Comparison of ENCODE assay signal across 7 mouse cellular contexts in genomic region chr4:142880323-142880759, GRCm38 (mm10).
DNase-seq lines count a peak whose midpoint lies in the region; ATAC-seq lines count a peak whose summit lies in the region.

No protein-coding gene starts in this region.

- no peak overlapping the region for H3K27ac ChIP-seq in kidney, embryonic 14.5 days (ENCODE audit: low read depth, low read length)
- H3K27ac ChIP-seq in limb, embryonic 10.5 days: no peak overlapping the region
- no peak overlapping the region for H3K27ac ChIP-seq in midbrain, embryonic 16.5 days (ENCODE audit: low read length)

- no peaks in the 10 kb centered on the region for H3K4me1 ChIP-seq in kidney, embryonic 14.5 days (ENCODE audit: control insufficient read depth, insufficient read depth, low read length)
- H3K4me1 ChIP-seq in limb, embryonic 10.5 days: peaks cover 6% of the 10 kb centered on the region; the same call in 1 of the 2 replicates
- peaks cover 6% of the 10 kb centered on the region for H3K4me1 ChIP-seq in midbrain, embryonic 16.5 days (ENCODE audit: control insufficient read depth, insufficient read depth, low read length)

- peak; percentile 35; the same call in 1 of the 2 replicates for ATAC-seq in granulocyte monocyte progenitor cell, adult 5-6 weeks (replicated peaks; ENCODE audit: poor library complexity, severe bottlenecking)
- ATAC-seq in kidney, embryonic 14.5 days (ENCODE audit: low FRiP score, low TSS enrichment): peak; percentile 82
- ATAC-seq in midbrain, embryonic 16.5 days: peak; percentile 64; the same call in 1 of the 2 replicates

- H3K4me2 ChIP-seq in kidney, embryonic 14.5 days (replicated peaks; ENCODE audit: low read depth, low read length): no peak overlapping the region
- H3K4me2 ChIP-seq in midbrain, embryonic 16.5 days (ENCODE audit: low read length): no peak overlapping the region

- no peak overlapping the region for H3K4me3 ChIP-seq in kidney, embryonic 14.5 days (ENCODE audit: low read length)
- no peak overlapping the region for H3K4me3 ChIP-seq in limb, embryonic 10.5 days
- H3K4me3 ChIP-seq in midbrain, embryonic 16.5 days (ENCODE audit: low read depth, low read length): no peak overlapping the region

- H3K9me3 ChIP-seq in kidney, embryonic 14.5 days (ENCODE audit: control insufficient read depth, low read length): no peaks in the 10 kb centered on the region
- H3K9me3 ChIP-seq in limb, embryonic 10.5 days (replicated peaks): no peaks in the 10 kb centered on the region
- H3K9me3 ChIP-seq in midbrain, embryonic 16.5 days (replicated peaks; ENCODE audit: control insufficient read depth, low read length, poor library complexity, severe bottlenecking): no peaks in the 10 kb centered on the region; the same call in 1 of the 2 replicates

- H3K27me3 ChIP-seq in kidney, embryonic 14.5 days (ENCODE audit: control insufficient read depth, insufficient read depth, low read length): no peaks in the 10 kb centered on the region
- no peaks in the 10 kb centered on the region for H3K27me3 ChIP-seq in limb, embryonic 10.5 days (ENCODE audit: low read depth, poor library complexity, severe bottlenecking)
- no peaks in the 10 kb centered on the region for H3K27me3 ChIP-seq in midbrain, embryonic 16.5 days (ENCODE audit: control insufficient read depth, insufficient read depth, low read depth, low read length)

- 11% methylated on average over 2 of the region's 2 CpGs for WGBS in kidney, embryonic 14.5 days
- 5% methylated on average over 2 of the region's 2 CpGs for WGBS in limb, embryonic 10.5 days
- WGBS in midbrain, embryonic 16.5 days: 8% methylated on average over 2 of the region's 2 CpGs

- no peak overlapping the region for H3K9ac ChIP-seq in kidney, embryonic 14.5 days (ENCODE audit: low read depth, low read length)
- no peak overlapping the region for H3K9ac ChIP-seq in midbrain, embryonic 16.5 days (ENCODE audit: low read depth, low read length)

- peak; percentile 94 for DNase-seq in brain, adult 2 months (ENCODE audit: low read depth, low spot score)
- peak; percentile 80 for DNase-seq in embryo, embryonic 9.5 days (ENCODE audit: extremely low spot score)
- DNase-seq in limb, embryonic 10.5 days (ENCODE audit: low spot score): peak; percentile 82
- DNase-seq in testis, postnatal 10 days (ENCODE audit: low spot score): peak; percentile 86

- no peaks in the 10 kb centered on the region for H3K36me3 ChIP-seq in kidney, embryonic 14.5 days (ENCODE audit: control insufficient read depth, insufficient read depth, low read length)
- H3K36me3 ChIP-seq in limb, embryonic 10.5 days: no peaks in the 10 kb centered on the region
- no peaks in the 10 kb centered on the region for H3K36me3 ChIP-seq in midbrain, embryonic 16.5 days (ENCODE audit: control insufficient read depth, insufficient read depth, low read length)
